Mouse (Mus musculus): Measurements from ENCODE around the gene 4931423N10Rik.
A peak's percentile ranks its signal among the peaks of the same experiment; 100 is the strongest.

Gene 4931423N10Rik

GRCm38 (mm10) chr2:23207070-23207526, at the start of gene 4931423N10Rik:
TSS of gene 4931423N10Rik (plus strand) at chr2:23207476.
- H3K4me1 ChIP-seq (replicated peaks; ENCODE audit: low read depth, low read length) = 0 out of 2 replicates have a peak, but pooled peaks cover 2% of the 10 kb centered on the region
- H3K4me3 ChIP-seq (replicated peaks; ENCODE audit: low read length) = no peak within 1 kb of the TSS
- H3K27me3 ChIP-seq (ENCODE audit: insufficient read depth, low read length) = no peaks in the 10 kb centered on the region
- no peaks in the 10 kb centered on the region for H3K9me3 ChIP-seq (ENCODE audit: low read length)
- no peak for TF ChIP-seq POU5F1 (IDR thresholded peaks at IDR 0.05; ENCODE audit: borderline replicate concordance, low read length)
- no peak for TF ChIP-seq CTCF (conservative IDR thresholded peaks at IDR 0.05; ENCODE audit: low read length)
- TF ChIP-seq NANOG (IDR thresholded peaks at IDR 0.05; ENCODE audit: borderline replicate concordance, low read length) = no peak
- H3K36me3 ChIP-seq (ENCODE audit: insufficient read depth, low read length) = peaks cover 2% of the 10 kb centered on the region; the same call in 1 of the 2 replicates

- no peak overlapping the region for H3K4me3 ChIP-seq (replicated peaks; ENCODE audit: low read length)
- H3K27me3 ChIP-seq (ENCODE audit: insufficient read depth, low read length) = no peaks in the 10 kb centered on the region
- TF ChIP-seq NANOG (IDR thresholded peaks at IDR 0.05; ENCODE audit: borderline replicate concordance, low read length) (no peak), CTCF (conservative IDR thresholded peaks at IDR 0.05; ENCODE audit: low read length) (no peak), POU5F1 (IDR thresholded peaks at IDR 0.05; ENCODE audit: borderline replicate concordance, low read length) (no peak)
- peaks cover 93% of the 10 kb centered on the region for H3K36me3 ChIP-seq (ENCODE audit: insufficient read depth, low read length)
- H3K4me1 ChIP-seq (replicated peaks; ENCODE audit: low read depth, low read length) = no peaks in the 10 kb centered on the region
- H3K9me3 ChIP-seq (ENCODE audit: low read length) = no peaks in the 10 kb centered on the region
Observed at GRCm38 (mm10) chr2:23172305-23172704, 35.0 kb upstream of the 4931423N10Rik start.

- no peaks in the 10 kb centered on the region for H3K9me3 ChIP-seq (ENCODE audit: low read length)
- H3K4me1 ChIP-seq (replicated peaks; ENCODE audit: low read depth, low read length) = no peaks in the 10 kb centered on the region
- TF ChIP-seq POU5F1 (IDR thresholded peaks at IDR 0.05; ENCODE audit: borderline replicate concordance, low read length) = no peak
- H3K36me3 ChIP-seq (ENCODE audit: insufficient read depth, low read length) = peaks cover 87% of the 10 kb centered on the region
- H3K27me3 ChIP-seq (ENCODE audit: insufficient read depth, low read length) = no peaks in the 10 kb centered on the region
- H3K4me3 ChIP-seq (replicated peaks; ENCODE audit: low read length) = no peak overlapping the region
Observed at GRCm38 (mm10) chr2:23194366-23194765, 12.9 kb upstream of the 4931423N10Rik start.

GRCm38 (mm10) chr2:23201034-23201433, 6.2 kb upstream of the 4931423N10Rik start:
- H3K4me1 ChIP-seq (replicated peaks; ENCODE audit: low read depth, low read length) = 0 out of 2 replicates have a peak, but pooled peaks cover 2% of the 10 kb centered on the region
- no peaks in the 10 kb centered on the region for H3K9me3 ChIP-seq (ENCODE audit: low read length)
- TF ChIP-seq CTCF (conservative IDR thresholded peaks at IDR 0.05; ENCODE audit: low read length) (no peak), POU5F1 (IDR thresholded peaks at IDR 0.05; ENCODE audit: borderline replicate concordance, low read length) (no peak), NANOG (IDR thresholded peaks at IDR 0.05; ENCODE audit: borderline replicate concordance, low read length) (no peak)
- H3K4me3 ChIP-seq (replicated peaks; ENCODE audit: low read length) = no peak overlapping the region
- H3K36me3 ChIP-seq (ENCODE audit: insufficient read depth, low read length) = peaks cover 49% of the 10 kb centered on the region
- no peaks in the 10 kb centered on the region for H3K27me3 ChIP-seq (ENCODE audit: insufficient read depth, low read length)

GRCm38 (mm10) chr2:23202900-23203670, 4.2 kb upstream of the 4931423N10Rik start:
- Histone ChIP-seq H3K4me3 (replicated peaks; ENCODE audit: low read length) (no peak overlapping the region), H3K4me1 (replicated peaks; ENCODE audit: low read depth, low read length) (0 out of 2 replicates have a peak, but pooled peaks cover 2% of the 10 kb centered on the region), H3K36me3 (ENCODE audit: insufficient read depth, low read length) (peaks cover 32% of the 10 kb centered on the region), H3K27me3 (ENCODE audit: insufficient read depth, low read length) (no peaks in the 10 kb centered on the region), H3K9me3 (ENCODE audit: low read length) (no peaks in the 10 kb centered on the region)
- TF ChIP-seq CTCF (conservative IDR thresholded peaks at IDR 0.05; ENCODE audit: low read length) (no peak), POU5F1 (IDR thresholded peaks at IDR 0.05; ENCODE audit: borderline replicate concordance, low read length) (no peak), NANOG (IDR thresholded peaks at IDR 0.05; ENCODE audit: borderline replicate concordance, low read length) (no peak)

GRCm38 (mm10) chr2:23213661-23214060, 6.4 kb downstream of the 4931423N10Rik start:
- Histone ChIP-seq H3K4me1 (replicated peaks; ENCODE audit: low read depth, low read length) (no peaks in the 10 kb centered on the region), H3K36me3 (ENCODE audit: insufficient read depth, low read length) (no peaks in the 10 kb centered on the region), H3K9me3 (ENCODE audit: low read length) (no peaks in the 10 kb centered on the region), H3K27me3 (ENCODE audit: insufficient read depth, low read length) (no peaks in the 10 kb centered on the region), H3K4me3 (replicated peaks; ENCODE audit: low read length) (no peak overlapping the region)
- TF ChIP-seq POU5F1 (IDR thresholded peaks at IDR 0.05; ENCODE audit: borderline replicate concordance, low read length) (no peak), NANOG (IDR thresholded peaks at IDR 0.05; ENCODE audit: borderline replicate concordance, low read length) (no peak)

GRCm38 (mm10) chr2:23225199-23225598, 17.9 kb downstream of the 4931423N10Rik start:
- H3K27me3 ChIP-seq (ENCODE audit: insufficient read depth, low read length) = no peaks in the 10 kb centered on the region

GRCm38 (mm10) chr2:23228463-23228862, 21.2 kb downstream of the 4931423N10Rik start:
- H3K27me3 ChIP-seq (ENCODE audit: insufficient read depth, low read length) = peaks cover 10% of the 10 kb centered on the region
- no peaks in the 10 kb centered on the region for H3K36me3 ChIP-seq (ENCODE audit: insufficient read depth, low read length)
- no peaks in the 10 kb centered on the region for H3K9me3 ChIP-seq (ENCODE audit: low read length)
- TF ChIP-seq POU5F1 (IDR thresholded peaks at IDR 0.05; ENCODE audit: borderline replicate concordance, low read length) (no peak), CTCF (conservative IDR thresholded peaks at IDR 0.05; ENCODE audit: low read length) (no peak), NANOG (IDR thresholded peaks at IDR 0.05; ENCODE audit: borderline replicate concordance, low read length) (no peak)
- no peak overlapping the region for H3K4me3 ChIP-seq (replicated peaks; ENCODE audit: low read length)
- peaks cover 8% of the 10 kb centered on the region; the same call in 1 of the 2 replicates for H3K4me1 ChIP-seq (replicated peaks; ENCODE audit: low read depth, low read length)

More at GRCm38 (mm10) chr2:23225199-23225598, 17.9 kb downstream of the 4931423N10Rik start:
- peaks cover 8% of the 10 kb centered on the region; the same call in 1 of the 2 replicates for H3K4me1 ChIP-seq (replicated peaks; ENCODE audit: low read depth, low read length)
- H3K4me3 ChIP-seq (replicated peaks; ENCODE audit: low read length) = peak overlapping the region; percentile 58; the same call in 1 of the 2 replicates
- no peaks in the 10 kb centered on the region for H3K9me3 ChIP-seq (ENCODE audit: low read length)
- TF ChIP-seq CTCF (conservative IDR thresholded peaks at IDR 0.05; ENCODE audit: low read length) (no peak), POU5F1 (IDR thresholded peaks at IDR 0.05; ENCODE audit: borderline replicate concordance, low read length) (no peak), NANOG (IDR thresholded peaks at IDR 0.05; ENCODE audit: borderline replicate concordance, low read length) (no peak)
- H3K36me3 ChIP-seq (ENCODE audit: insufficient read depth, low read length) = no peaks in the 10 kb centered on the region
